Mouse (Mus musculus): ENCODE data around the gene Alg12.

DNA sequence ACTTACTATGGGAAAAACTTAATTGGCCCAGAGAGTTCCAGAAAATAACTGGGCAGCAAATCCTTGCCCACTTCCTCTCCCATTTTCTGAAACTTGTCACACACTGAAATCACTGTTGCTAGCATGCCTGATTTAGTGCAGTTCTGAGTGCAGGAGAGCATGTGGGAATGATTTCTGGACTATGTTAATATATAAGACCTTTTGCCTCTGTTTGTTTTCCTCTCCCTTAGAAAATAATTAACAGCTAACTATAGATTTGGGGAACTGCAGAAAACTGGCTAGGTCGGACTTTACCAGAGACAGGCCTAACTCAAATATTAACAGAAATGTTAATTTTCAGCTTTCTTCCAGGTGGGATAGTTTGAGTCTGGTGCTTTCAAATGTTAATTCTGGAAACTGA lies 50.6 kb downstream of the Alg12 start:
- no peak for TF ChIP-seq CTCF (IDR thresholded peaks at IDR 0.05; ENCODE audit: low read depth, low read length)
- TF ChIP-seq POLR2A (IDR thresholded peaks at IDR 0.05; ENCODE audit: borderline replicate concordance, low read depth, low read length) = no peak
